In the genomic region with DNA sequence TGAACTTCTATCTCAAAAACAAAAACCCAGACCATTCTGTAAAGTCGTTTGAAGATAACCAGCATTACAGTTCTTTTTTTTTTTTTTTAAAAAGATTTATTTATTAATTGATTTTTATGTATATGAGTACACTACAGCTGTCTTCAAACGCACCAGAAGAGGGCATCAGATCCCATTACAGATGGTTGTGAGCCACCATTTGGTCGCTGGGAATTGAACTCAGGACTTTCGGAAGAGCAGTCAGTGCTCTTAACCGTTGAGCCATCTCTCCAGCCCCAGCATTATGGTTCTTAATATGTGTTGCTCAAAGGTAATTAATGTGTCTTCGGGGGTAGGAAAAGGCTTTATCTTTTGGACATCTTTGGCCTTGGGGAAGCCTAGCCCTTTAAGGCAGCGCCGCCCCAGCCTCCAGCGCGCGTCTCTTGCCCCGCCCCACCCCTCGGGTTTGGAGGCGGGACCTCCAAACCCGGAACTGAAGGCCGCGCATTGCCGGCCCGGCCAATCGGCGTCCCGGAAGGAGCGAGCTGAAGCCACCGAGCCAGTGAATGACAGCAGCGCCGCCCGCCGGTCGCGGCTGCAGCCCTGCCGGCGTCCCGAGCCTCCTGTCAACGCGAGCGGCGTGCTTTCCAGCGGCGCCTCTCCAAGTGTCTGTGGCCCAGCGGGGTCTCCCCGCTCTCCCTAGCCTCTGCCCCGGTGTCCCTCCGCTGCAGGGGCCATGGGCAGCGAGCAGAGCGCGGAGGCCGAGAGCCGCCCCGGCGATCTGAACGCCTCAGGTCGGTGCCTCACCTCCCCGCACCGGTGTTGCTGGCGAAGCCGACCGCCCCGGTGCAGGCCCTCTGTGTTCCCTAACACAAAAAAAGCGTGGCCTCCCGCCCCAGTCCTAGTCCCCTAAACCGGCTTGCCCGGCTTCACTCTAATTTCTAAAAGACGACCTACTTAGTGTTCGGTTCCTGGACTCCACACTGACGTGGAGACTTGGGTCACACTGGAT, we compare ENCODE assay signal across 8 mouse cellular contexts. TPM values are rescaled to one million over a fixed set of nuclear protein-coding genes. Genes with fewer than 3 reads are reported as not detected.
DNase-seq lines count a peak whose midpoint lies in the region; ATAC-seq lines count a peak whose summit lies in the region.

No protein-coding gene starts in this region.

- no peaks in the 10 kb centered on the region for H3K9me3 ChIP-seq in heart, embryonic 13.5 days
- no peaks in the 10 kb centered on the region for H3K9me3 ChIP-seq in liver, embryonic 12.5 days (replicated peaks)
- no peaks in the 10 kb centered on the region for H3K9me3 ChIP-seq in stomach, embryonic 15.5 days

- H3K4me1 ChIP-seq in heart, embryonic 13.5 days = peaks cover 9% of the 10 kb centered on the region
- peaks cover 13% of the 10 kb centered on the region for H3K4me1 ChIP-seq in liver, embryonic 12.5 days
- peaks cover 3% of the 10 kb centered on the region; the same call in 1 of the 2 replicates for H3K4me1 ChIP-seq in stomach, embryonic 15.5 days

- peak; percentile 99 for ATAC-seq in erythroid progenitor cell, adult 5-6 weeks (replicated peaks; ENCODE audit: low FRiP score, poor library complexity, severe bottlenecking)
- ATAC-seq in heart, embryonic 13.5 days (ENCODE audit: extremely low read depth, insufficient number of reproducible peaks, low FRiP score, low TSS enrichment) = peak; percentile 92
- ATAC-seq in liver, embryonic 12.5 days = peak; percentile 97
- ATAC-seq in stomach, embryonic 15.5 days (ENCODE audit: insufficient read depth, low FRiP score, low read depth) = peak; percentile 98

- peaks cover 10% of the 10 kb centered on the region for H3K36me3 ChIP-seq in heart, embryonic 13.5 days
- H3K36me3 ChIP-seq in liver, embryonic 12.5 days = no peaks in the 10 kb centered on the region; the same call in 1 of the 2 replicates
- no peaks in the 10 kb centered on the region for H3K36me3 ChIP-seq in stomach, embryonic 15.5 days

- peak; percentile 96 for DNase-seq in CD4-positive helper T cell, adult 2 months (ENCODE audit: low read depth, low spot score)
- peak; percentile 85 for DNase-seq in brain, embryonic 18.5 days (ENCODE audit: low read depth, low spot score)
- DNase-seq in kidney, postnatal 10 days = peak; percentile 97
- DNase-seq in natural killer cell, adult 2 months (ENCODE audit: low spot score in 2 of 2) = peak; percentile 87 to 92

- H3K4me2 ChIP-seq in heart, embryonic 13.5 days = peak overlapping the region; percentile 75
- peak overlapping the region; percentile 83 for H3K4me2 ChIP-seq in liver, embryonic 12.5 days
- H3K4me2 ChIP-seq in stomach, embryonic 15.5 days = peak overlapping the region; percentile 83

- H3K9ac ChIP-seq in heart, embryonic 13.5 days = peak overlapping the region; percentile 92
- peak overlapping the region; percentile 97 for H3K9ac ChIP-seq in liver, embryonic 12.5 days
- peak overlapping the region; percentile 73 for H3K9ac ChIP-seq in stomach, embryonic 15.5 days

- no peaks in the 10 kb centered on the region for H3K27me3 ChIP-seq in heart, embryonic 13.5 days (replicated peaks)
- no peaks in the 10 kb centered on the region for H3K27me3 ChIP-seq in liver, embryonic 12.5 days (replicated peaks)
- H3K27me3 ChIP-seq in stomach, embryonic 15.5 days (replicated peaks) = no peaks in the 10 kb centered on the region

- 1% methylated on average over 63 of the region's 65 CpGs for WGBS in heart, embryonic 13.5 days
- 3% methylated on average over 64 of the region's 65 CpGs for WGBS in liver, embryonic 12.5 days (ENCODE audit: insufficient replicate concordance)
- WGBS in stomach, embryonic 15.5 days = 2% methylated on average over 65 of the region's 65 CpGs

- peak overlapping the region; percentile 80 for H3K27ac ChIP-seq in heart, embryonic 13.5 days (replicated peaks)
- H3K27ac ChIP-seq in liver, embryonic 12.5 days = peak overlapping the region; percentile 91
- H3K27ac ChIP-seq in stomach, embryonic 15.5 days = peak overlapping the region; percentile 80

- peak overlapping the region; percentile 96 for H3K4me3 ChIP-seq in heart, embryonic 13.5 days
- peak overlapping the region; percentile 94 for H3K4me3 ChIP-seq in liver, embryonic 12.5 days
- peak overlapping the region; percentile 93 for H3K4me3 ChIP-seq in stomach, embryonic 15.5 days (replicated peaks)

RNA-seq across cellular contexts. Expression of a gene that starts 1.5 kb away (rescaled TPM):
- 3.8 and 5.0 TPM in 2 replicates for total RNA-seq in erythroid progenitor cell, adult 5-6 weeks (2015; ENCODE audit: low replicate concordance)
- 0.45 and 6.4 TPM in 2 replicates for total RNA-seq in erythroid progenitor cell, adult 5-6 weeks (2017; ENCODE audit: low replicate concordance)
- 12.7 and 14.4 TPM in 2 replicates for polyA plus RNA-seq in heart, embryonic 13.5 days (2015; fragmentation: Nextera tagmentation; extraction: Ambion mirVana)
- polyA plus RNA-seq in liver, embryonic 12.5 days (2016; fragmentation: Nextera tagmentation; extraction: Ambion mirVana) = 13.5 and 14.1 TPM in 2 replicates
- 18.6 and 20.3 TPM in 2 replicates for polyA plus RNA-seq in stomach, embryonic 15.5 days (2015; fragmentation: Nextera tagmentation; extraction: Ambion mirVana)

RNA-seq across cellular contexts. Expression of a gene that starts 8.5 kb away (rescaled TPM):
- not detected in 2 replicates for total RNA-seq in erythroid progenitor cell, adult 5-6 weeks (2015; ENCODE audit: low replicate concordance)
- total RNA-seq in erythroid progenitor cell, adult 5-6 weeks (2017; ENCODE audit: low replicate concordance) = not detected in 2 replicates
- polyA plus RNA-seq in heart, embryonic 13.5 days (2015; fragmentation: Nextera tagmentation; extraction: Ambion mirVana) = 5.9 and 6.1 TPM in 2 replicates
- polyA plus RNA-seq in liver, embryonic 12.5 days (2016; fragmentation: Nextera tagmentation; extraction: Ambion mirVana) = 0.74 and 0.85 TPM in 2 replicates
- 8.2 and 10.1 TPM in 2 replicates for polyA plus RNA-seq in stomach, embryonic 15.5 days (2015; fragmentation: Nextera tagmentation; extraction: Ambion mirVana)

Comparison
In these comparisons a context has a peak if more than half of its experiments do, and no peak if none do; other contexts are left out.
1. Peak in every context shown above with its lines: DNase-seq, ATAC-seq, H3K4me3 ChIP-seq and H3K27ac ChIP-seq.